Mouse (Mus musculus): Measurements from ENCODE around the gene Drd3.

DNA sequence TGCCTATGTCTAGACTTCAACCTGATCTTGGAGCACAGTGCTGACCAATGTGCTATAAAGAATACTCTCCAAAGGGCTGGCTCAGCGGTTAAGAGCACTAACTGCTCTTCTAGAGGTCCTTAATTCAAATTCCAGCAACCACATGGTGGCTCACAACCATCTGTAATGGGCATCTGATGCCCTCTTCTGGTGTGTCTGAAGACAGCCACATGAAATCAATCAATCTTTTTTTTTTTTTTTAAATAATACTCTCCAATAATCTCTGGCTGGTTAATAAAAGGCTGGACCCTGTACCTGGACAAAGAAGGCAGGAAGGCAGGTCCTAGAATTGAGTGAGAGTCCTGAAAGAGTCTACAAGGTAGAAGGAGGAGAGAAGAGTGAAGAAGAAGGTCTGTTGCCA is 96.0 kb downstream of the Drd3 start:
- TF ChIP-seq CTCF (IDR thresholded peaks at IDR 0.05; ENCODE audit: low read depth) (no peak), EP300 (IDR thresholded peaks at IDR 0.05; ENCODE audit: low read depth) (no peak)
